Mouse (Mus musculus): ENCODE measurements around the gene Cfap161. TPM values are rescaled to one million over a fixed set of nuclear protein-coding genes. Genes with fewer than 3 reads are reported as not detected.

Cfap161 gene
- polyA plus RNA-seq, 2 experiments: 0.08 TPM; not detected in 1

DNA sequence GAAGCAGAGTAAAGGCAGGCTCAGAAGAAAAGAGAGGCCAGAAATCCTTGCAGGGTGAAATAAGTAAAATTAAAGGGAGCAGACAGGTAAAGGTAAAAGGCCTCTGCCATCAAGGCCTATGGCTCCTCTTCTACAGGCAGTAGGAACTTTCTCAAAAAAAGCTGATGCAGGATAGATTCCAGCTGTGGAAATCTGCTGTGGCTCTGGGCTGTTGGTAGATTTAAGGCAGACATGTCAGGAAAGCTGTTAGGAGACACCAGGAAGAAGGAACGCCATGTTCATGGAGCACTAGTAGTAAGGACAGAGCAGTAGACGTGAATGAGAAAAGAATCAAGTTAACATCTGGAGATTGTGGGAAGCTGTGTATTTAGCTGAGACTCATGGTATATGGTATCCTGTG, 5.4 kb upstream of the Cfap161 start:
- TF ChIP-seq EP300 (IDR thresholded peaks at IDR 0.05; ENCODE audit: low read depth) (no peak), CTCF (IDR thresholded peaks at IDR 0.05; ENCODE audit: low read depth) (no peak)
- ATAC-seq (ENCODE audit: insufficient read depth): no peak

GRCm38 (mm10) chr7:83798004-83798403, 3.3 kb upstream of the Cfap161 start:
- no peak overlapping the region for H3K4me2 ChIP-seq (ENCODE audit: low read depth)

More for the DNA sequence above, 5.4 kb upstream of the Cfap161 start:
- H3K9ac ChIP-seq (replicated peaks): no peak overlapping the region
- H3K27ac ChIP-seq: no peak overlapping the region
- no peaks in the 10 kb centered on the region for H3K27me3 ChIP-seq (ENCODE audit: control insufficient read depth, insufficient read depth, low read length)
- no peaks in the 10 kb centered on the region for H3K9me3 ChIP-seq (ENCODE audit: control insufficient read depth, low read length)
- 76% methylated on average over 2 of the region's 2 CpGs for WGBS (ENCODE audit: insufficient replicate concordance)
- H3K4me1 ChIP-seq (replicated peaks; ENCODE audit: control insufficient read depth in 2 of 2, insufficient read depth in 2 of 2, low read length in 1 of 2): 0 out of 4 replicates have a peak, but pooled peaks cover 0 to 3% of the 10 kb centered on the region in 2 experiments
- H3K4me3 ChIP-seq (ENCODE audit: insufficient read depth in 1 of 2, low read depth in 2 of 2, low read length in 2 of 2): no peak overlapping the region
- H3K4me2 ChIP-seq (ENCODE audit: low read depth): no peak overlapping the region
- DNase-seq (ENCODE audit: low read depth in 3 of 3, low spot score in 3 of 3): no peak
- H3K36me3 ChIP-seq (replicated peaks; ENCODE audit: control insufficient read depth, insufficient read depth, low read depth): no peaks in the 10 kb centered on the region

GRCm38 (mm10) chr7:83796177-83796576, 1.5 kb upstream of the Cfap161 start:
- H3K27ac ChIP-seq: no peak overlapping the region
- H3K36me3 ChIP-seq (replicated peaks; ENCODE audit: control insufficient read depth, insufficient read depth, low read depth): no peaks in the 10 kb centered on the region
- no peak for TF ChIP-seq CTCF (IDR thresholded peaks at IDR 0.05; ENCODE audit: low read depth)
- TF ChIP-seq EP300 (IDR thresholded peaks at IDR 0.05; ENCODE audit: low read depth): no peak
- WGBS (ENCODE audit: insufficient replicate concordance): 57% methylated on average over 5 of the region's 5 CpGs
- ATAC-seq (ENCODE audit: insufficient read depth) (no peak), DNase-seq (ENCODE audit: low read depth in 3 of 3, low spot score in 3 of 3) (no peak)
- H3K4me2 ChIP-seq (ENCODE audit: low read depth): no peak overlapping the region
- H3K27me3 ChIP-seq (ENCODE audit: control insufficient read depth, insufficient read depth, low read length): no peaks in the 10 kb centered on the region
- H3K4me1 ChIP-seq (replicated peaks; ENCODE audit: control insufficient read depth in 2 of 2, insufficient read depth in 2 of 2, low read length in 1 of 2): no peaks in the 10 kb centered on the region
- no peak overlapping the region for H3K4me3 ChIP-seq (ENCODE audit: insufficient read depth in 1 of 2, low read depth in 2 of 2, low read length in 2 of 2)
- H3K9me3 ChIP-seq (ENCODE audit: control insufficient read depth, low read length): no peaks in the 10 kb centered on the region
- no peak overlapping the region for H3K9ac ChIP-seq (replicated peaks)

More at GRCm38 (mm10) chr7:83798004-83798403, 3.3 kb upstream of the Cfap161 start:
- Histone ChIP-seq H3K27ac (no peak overlapping the region), H3K36me3 (replicated peaks; ENCODE audit: control insufficient read depth, insufficient read depth, low read depth) (no peaks in the 10 kb centered on the region), H3K9me3 (ENCODE audit: control insufficient read depth, low read length) (no peaks in the 10 kb centered on the region), H3K4me1 (replicated peaks; ENCODE audit: control insufficient read depth in 2 of 2, insufficient read depth in 2 of 2, low read length in 1 of 2) (0 out of 4 replicates have a peak, but pooled peaks cover 0 to 3% of the 10 kb centered on the region in 2 experiments), H3K9ac (replicated peaks) (no peak overlapping the region), H3K27me3 (ENCODE audit: control insufficient read depth, insufficient read depth, low read length) (no peaks in the 10 kb centered on the region), H3K4me3 (ENCODE audit: insufficient read depth in 1 of 2, low read depth in 2 of 2, low read length in 2 of 2) (no peak overlapping the region)
- DNase-seq (ENCODE audit: low read depth in 3 of 3, low spot score in 3 of 3): no peak
- TF ChIP-seq EP300 (IDR thresholded peaks at IDR 0.05; ENCODE audit: low read depth): no peak
- TF ChIP-seq CTCF (IDR thresholded peaks at IDR 0.05; ENCODE audit: low read depth): no peak
- no peak for ATAC-seq (ENCODE audit: insufficient read depth)

DNA sequence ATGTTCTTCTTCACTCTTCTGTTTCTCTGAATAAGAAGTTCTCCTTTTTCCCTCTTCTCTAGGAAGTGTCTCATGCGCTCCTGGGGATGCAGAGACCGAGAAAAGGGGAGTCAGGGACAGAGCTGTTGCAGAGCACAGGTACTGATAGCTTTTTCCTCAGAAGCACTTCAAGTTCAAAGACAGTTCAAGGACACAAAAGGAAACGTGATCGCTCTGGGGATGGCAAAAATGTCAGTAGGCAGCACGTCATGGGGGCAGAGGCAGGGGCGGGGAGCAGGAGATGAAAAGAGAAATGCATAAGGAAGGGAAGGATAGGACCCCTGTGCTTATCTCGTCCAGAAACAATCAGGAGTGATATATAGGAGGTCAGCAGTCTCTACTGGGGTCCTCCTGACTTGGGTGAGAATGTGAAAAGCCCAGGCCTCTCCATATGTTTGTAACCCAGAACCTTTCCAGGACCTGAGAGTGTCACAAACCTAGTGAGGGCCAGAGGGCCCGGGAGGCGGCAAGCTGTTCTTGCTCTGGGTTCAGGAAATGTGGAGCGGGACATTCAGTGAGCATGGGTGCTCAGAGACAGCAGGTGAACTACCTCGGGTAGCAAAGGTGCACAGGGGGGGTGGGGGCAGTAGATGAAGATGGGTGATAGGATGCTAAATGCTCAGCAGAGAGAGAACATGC, 535 bp downstream of the Cfap161 start:
- ATAC-seq (ENCODE audit: insufficient read depth) (no peak), DNase-seq (ENCODE audit: low read depth in 3 of 3, low spot score in 3 of 3) (no peak)
- Histone ChIP-seq H3K27ac (no peak overlapping the region), H3K36me3 (replicated peaks; ENCODE audit: control insufficient read depth, insufficient read depth, low read depth) (no peaks in the 10 kb centered on the region), H3K27me3 (ENCODE audit: control insufficient read depth, insufficient read depth, low read length) (no peaks in the 10 kb centered on the region), H3K4me1 (replicated peaks; ENCODE audit: control insufficient read depth in 2 of 2, insufficient read depth in 2 of 2, low read length in 1 of 2) (no peaks in the 10 kb centered on the region), H3K4me2 (ENCODE audit: low read depth) (no peak overlapping the region), H3K9me3 (ENCODE audit: control insufficient read depth, low read length) (no peaks in the 10 kb centered on the region), H3K4me3 (ENCODE audit: insufficient read depth in 1 of 2, low read depth in 2 of 2, low read length in 2 of 2) (no peak overlapping the region), H3K9ac (replicated peaks) (no peak overlapping the region)
- TF ChIP-seq EP300 (IDR thresholded peaks at IDR 0.05; ENCODE audit: low read depth) (no peak), CTCF (IDR thresholded peaks at IDR 0.05; ENCODE audit: low read depth) (no peak)
- 34% methylated on average over 11 of the region's 11 CpGs for WGBS (ENCODE audit: insufficient replicate concordance)

DNA sequence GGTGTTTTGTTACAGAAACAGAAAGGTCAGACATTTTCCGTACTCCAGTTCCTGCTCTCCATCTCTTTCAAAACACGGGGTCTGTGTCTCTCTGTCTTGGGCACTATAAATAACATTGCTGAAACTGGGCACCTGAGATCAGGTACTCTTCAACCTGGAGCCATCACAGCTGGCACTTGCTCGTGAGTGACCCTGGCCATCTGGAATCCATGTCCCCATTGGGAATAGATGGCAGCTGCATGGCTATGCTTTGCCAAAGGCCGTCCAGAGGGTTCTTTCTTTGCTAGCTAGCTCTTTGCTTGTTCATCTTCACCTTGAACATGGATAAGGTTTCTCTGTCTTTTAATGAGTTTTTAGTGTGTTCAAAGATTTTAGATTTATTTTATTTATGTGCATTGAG, 13.8 kb downstream of the Cfap161 start:
- Histone ChIP-seq H3K36me3 (replicated peaks; ENCODE audit: control insufficient read depth, insufficient read depth, low read depth) (no peaks in the 10 kb centered on the region), H3K27me3 (ENCODE audit: control insufficient read depth, insufficient read depth, low read length) (no peaks in the 10 kb centered on the region), H3K9ac (replicated peaks) (no peak overlapping the region), H3K4me3 (ENCODE audit: insufficient read depth in 1 of 2, low read depth in 2 of 2, low read length in 2 of 2) (no peak overlapping the region), H3K27ac (no peak overlapping the region), H3K9me3 (ENCODE audit: control insufficient read depth, low read length) (no peaks in the 10 kb centered on the region), H3K4me1 (replicated peaks; ENCODE audit: control insufficient read depth in 2 of 2, insufficient read depth in 2 of 2, low read length in 1 of 2) (no peaks in the 10 kb centered on the region), H3K4me2 (ENCODE audit: low read depth) (no peak overlapping the region)
- DNase-seq (ENCODE audit: low read depth in 3 of 3, low spot score in 3 of 3): no peak
- no peak for ATAC-seq (ENCODE audit: insufficient read depth)
- 61% methylated on average over 4 of the region's 4 CpGs for WGBS (ENCODE audit: insufficient replicate concordance)
- TF ChIP-seq EP300 (IDR thresholded peaks at IDR 0.05; ENCODE audit: low read depth) (no peak), CTCF (IDR thresholded peaks at IDR 0.05; ENCODE audit: low read depth) (no peak)

All from liver, embryonic 14.5 days (tissue).